Mouse (Mus musculus) embryonic fibroblast, embryonic 13.5 days (primary cell): ENCODE data around the gene Dlg5. TPM values are rescaled to one million over a fixed set of nuclear protein-coding genes. Genes with fewer than 3 reads are reported as not detected.

ENCODE experiments used
- H3K27ac ChIP-seq: 2 replicates; pipeline ENCODE4 v1.5.1; 2012; ENCODE audit warnings: low read length, control low read depth, inconsistent platforms; ENCODE audit not compliant: insufficient read depth
- H3K4me1 ChIP-seq: 2 replicates; pipeline ENCODE4 v1.6.1; 2011; ENCODE audit warnings: low read length; ENCODE audit not compliant: control insufficient read depth, insufficient read depth
- H3K4me3 ChIP-seq: 2 replicates; pipeline ENCODE4 v1.5.1; 2011; ENCODE audit warnings: mild to moderate bottlenecking, control low read depth, low read length; ENCODE audit not compliant: insufficient read depth
- CTCF ChIP-seq: IDR thresholded peaks from 2 replicates; pipeline ENCODE4 v1.5.1; 2011; ENCODE audit warnings: mild to moderate bottlenecking, control low read depth, low read length, moderate library complexity, borderline replicate concordance; ENCODE audit not compliant: insufficient read depth
- POLR2A ChIP-seq: IDR thresholded peaks from 2 replicates; pipeline ENCODE4 v1.6.1; 2011; ENCODE audit warnings: low read depth, mild to moderate bottlenecking, control low read depth, low read length, moderate library complexity
- polyA plus RNA-seq: library from polyadenylated mRNA; stranded (reverse); fragments of >200 nt; gene quantifications from 2 replicates; pipeline ENCODE4 v1.2.4, GENCODE M21; 2011; ENCODE audit warnings: low read depth; ENCODE audit not compliant: missing spikeins, insufficient read length

Gene Dlg5
- polyA plus RNA-seq, 1 experiment = 60.8 TPM

DNA sequence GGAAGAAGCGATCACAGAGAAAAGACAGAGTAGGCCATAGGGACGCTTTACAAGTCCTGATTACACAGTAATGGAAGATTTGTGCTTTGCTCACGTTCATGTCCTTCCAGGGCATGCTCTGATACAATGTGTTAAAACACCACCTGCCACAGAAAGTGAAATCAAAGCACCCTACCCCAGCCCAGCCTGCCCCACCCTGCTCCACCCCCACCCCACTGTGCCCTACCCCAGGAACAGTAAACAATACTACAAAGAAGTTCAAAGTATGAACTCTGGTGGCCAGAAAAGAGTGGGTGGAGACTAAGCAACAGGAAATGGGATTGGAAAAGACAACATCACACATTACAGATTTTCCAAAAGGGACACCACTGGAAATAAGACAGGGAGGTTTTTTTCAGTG, 104.0 kb downstream of the Dlg5 start:
- Histone ChIP-seq H3K4me3 (no peak overlapping the region), H3K27ac (no peak overlapping the region), H3K4me1 (no peaks in the 10 kb centered on the region)
- no peak for TF ChIP-seq POLR2A
- TF ChIP-seq CTCF = no peak

DNA sequence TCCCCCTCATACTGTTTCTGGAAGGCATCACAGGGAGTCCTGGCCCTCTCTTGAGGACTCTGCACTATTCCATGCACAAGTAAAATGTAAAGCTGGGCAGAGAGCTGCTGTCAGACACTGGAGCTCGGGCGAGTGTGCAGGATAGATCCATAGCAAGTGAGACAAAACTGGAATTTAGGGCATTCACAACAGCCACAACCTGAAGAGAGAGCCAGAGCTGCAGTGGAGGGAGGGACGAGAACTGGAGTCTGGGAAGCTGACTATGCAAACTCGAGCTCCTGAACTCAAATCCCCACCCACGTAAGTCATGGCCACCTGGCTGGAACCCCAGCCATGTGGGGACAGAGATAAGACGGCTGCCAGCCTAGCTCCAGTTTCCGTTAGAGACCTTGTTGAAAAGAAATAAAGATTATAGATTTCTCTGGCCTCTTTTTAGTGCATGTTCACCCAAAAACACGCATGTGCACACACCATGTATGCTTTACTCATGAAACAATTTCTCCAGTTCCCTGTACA, 105.4 kb downstream of the Dlg5 start:
- TF ChIP-seq POLR2A = no peak
- TF ChIP-seq CTCF = no peak
- no peaks in the 10 kb centered on the region for H3K4me1 ChIP-seq
- no peak overlapping the region for H3K27ac ChIP-seq
- no peak overlapping the region for H3K4me3 ChIP-seq

DNA sequence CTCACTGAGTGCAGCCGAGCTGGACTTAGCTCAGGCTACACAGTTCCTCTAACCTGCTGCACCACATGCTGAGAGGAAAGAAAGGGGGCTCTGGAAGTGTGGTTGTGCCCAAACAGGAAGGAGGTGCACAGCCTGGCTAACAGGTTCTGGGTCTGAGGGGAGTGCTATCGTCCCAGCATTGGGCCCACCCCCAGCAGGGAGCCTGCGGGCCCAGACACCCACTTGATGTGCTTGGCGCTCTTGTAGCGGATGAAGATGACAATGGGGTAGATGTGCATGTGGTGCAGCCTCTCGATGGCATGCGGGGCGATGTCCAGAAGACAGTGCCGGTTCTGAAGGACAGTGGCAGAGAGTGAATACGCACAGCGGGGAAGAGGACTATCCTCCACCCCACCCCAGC, 108.8 kb downstream of the Dlg5 start:
- no peak overlapping the region for H3K27ac ChIP-seq
- no peaks in the 10 kb centered on the region for H3K4me1 ChIP-seq
- TF ChIP-seq POLR2A (no peak), CTCF (no peak)
- no peak overlapping the region for H3K4me3 ChIP-seq

DNA sequence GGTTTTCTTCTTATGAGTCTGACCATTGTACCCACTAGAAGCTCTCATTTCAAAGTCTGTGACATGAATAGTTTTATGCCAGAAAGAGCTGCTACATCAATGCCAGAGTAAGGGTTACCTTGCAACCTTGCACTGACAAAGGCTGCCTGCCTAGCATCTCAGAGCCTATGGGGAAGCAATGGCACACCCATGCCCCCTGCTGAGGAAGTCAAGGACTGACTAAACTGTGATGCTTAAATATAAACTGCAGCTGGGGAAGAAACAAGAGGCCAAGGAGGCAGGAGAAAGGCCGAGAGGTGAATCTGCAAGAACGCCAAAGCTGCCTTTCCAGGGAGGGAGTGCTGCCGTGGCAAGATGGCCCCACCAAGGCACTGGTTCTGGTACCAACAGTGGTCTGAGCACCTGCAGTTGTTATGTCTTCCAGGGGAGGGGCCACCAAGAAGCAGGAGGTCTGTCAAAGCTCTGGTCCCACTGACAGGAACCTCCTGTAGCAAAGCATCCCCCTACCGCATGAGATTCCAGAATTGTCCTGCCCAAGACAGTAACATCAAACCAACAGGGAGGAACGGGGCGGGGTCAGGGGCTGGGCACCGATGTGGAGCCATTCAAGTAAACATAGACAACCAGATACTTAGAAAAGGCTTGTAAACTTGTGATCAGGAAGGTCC, 111.0 kb downstream of the Dlg5 start:
- Histone ChIP-seq H3K4me3 (no peak overlapping the region), H3K4me1 (no peaks in the 10 kb centered on the region), H3K27ac (no peak overlapping the region)
- TF ChIP-seq CTCF (peak; percentile 32; the same call in 1 of the 2 replicates), POLR2A (no peak)

DNA sequence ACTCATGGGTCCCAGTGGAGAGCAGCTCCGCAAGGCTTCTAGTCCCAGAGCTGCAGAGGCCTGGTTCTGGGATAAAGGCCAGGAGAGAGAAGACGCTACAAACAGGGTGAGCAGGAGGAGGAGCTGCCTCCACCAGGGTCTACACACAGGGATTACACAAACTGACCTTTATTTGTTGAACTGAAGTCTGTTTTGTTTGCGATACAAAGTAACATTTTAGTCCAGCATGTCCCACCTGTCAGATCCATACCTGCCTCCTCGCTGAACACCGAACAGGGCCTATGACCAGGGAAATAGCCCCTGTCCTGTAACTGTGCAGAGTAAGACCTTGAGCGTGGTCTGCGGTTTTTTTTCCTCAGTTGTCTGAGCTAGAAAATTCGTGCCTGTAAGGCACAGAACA, 111.9 kb downstream of the Dlg5 start:
- no peak overlapping the region for H3K27ac ChIP-seq
- TF ChIP-seq CTCF (no peak), POLR2A (no peak)
- H3K4me3 ChIP-seq = no peak overlapping the region

DNA sequence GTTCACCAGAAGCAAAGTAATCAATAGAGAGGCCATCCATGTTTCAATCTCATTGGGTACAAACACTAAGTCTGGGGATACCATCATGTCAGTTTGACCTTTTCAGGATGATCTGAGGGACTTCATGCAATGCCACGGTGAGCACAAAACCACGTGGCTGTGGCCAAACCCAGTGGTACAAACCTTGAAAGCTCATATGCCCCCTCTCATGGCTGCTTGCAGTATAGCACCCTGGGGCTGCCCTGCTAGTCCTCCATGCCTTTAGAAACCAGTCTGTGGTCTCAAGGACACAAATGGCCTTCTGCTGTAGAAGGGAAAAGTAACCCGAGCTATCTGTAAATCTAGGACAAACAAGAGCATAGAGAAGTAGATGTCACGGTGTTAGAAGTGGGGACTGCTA, 113.6 kb downstream of the Dlg5 start:
- Histone ChIP-seq H3K4me1 (no peaks in the 10 kb centered on the region), H3K27ac (no peak overlapping the region), H3K4me3 (no peak overlapping the region)
- TF ChIP-seq POLR2A (no peak), CTCF (no peak)

More for the DNA sequence above, 111.9 kb downstream of the Dlg5 start:
- no peaks in the 10 kb centered on the region for H3K4me1 ChIP-seq

DNA sequence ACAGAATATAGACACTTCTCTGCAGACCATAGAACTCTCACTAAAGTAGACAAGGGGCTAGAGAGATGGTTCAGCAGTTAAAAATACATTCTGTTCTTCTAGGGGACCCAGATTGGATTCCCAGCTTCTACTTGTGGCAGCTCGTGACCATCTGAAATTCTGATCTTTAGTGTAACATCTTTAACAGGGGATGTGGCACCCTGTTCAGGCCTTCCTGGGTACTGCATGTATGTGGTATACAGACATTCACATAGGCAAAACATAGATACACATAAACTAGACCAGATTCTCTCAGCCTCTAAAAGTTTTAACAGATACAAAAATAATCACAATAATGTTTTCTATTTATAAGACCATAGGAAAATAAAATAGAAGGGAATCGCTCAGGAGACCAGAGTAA, 120.7 kb downstream of the Dlg5 start:
- Histone ChIP-seq H3K27ac (no peak overlapping the region), H3K4me1 (no peaks in the 10 kb centered on the region), H3K4me3 (no peak overlapping the region)
- TF ChIP-seq CTCF = no peak
- no peak for TF ChIP-seq POLR2A

DNA sequence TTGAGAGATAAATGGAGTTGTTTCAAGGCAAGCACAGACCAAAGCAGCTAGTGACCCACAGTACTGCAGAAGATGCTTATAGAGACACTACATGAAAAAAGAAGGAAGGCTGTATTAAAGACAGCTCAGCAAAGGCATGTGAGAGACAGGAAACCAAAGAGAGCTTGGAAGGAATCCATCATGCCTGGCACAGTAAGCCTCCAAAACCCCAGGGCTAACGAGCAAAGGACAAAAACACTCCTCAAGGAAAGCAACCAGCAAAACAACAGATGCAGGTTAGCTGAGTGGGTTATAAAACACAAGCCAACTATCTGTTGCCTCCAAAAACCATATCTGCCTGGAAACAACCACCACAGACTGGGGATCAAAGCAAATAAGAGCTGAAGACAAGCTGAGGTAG, 121.5 kb downstream of the Dlg5 start:
- Histone ChIP-seq H3K4me3 (no peak overlapping the region), H3K4me1 (no peaks in the 10 kb centered on the region), H3K27ac (no peak overlapping the region)
- TF ChIP-seq POLR2A (no peak), CTCF (no peak)

DNA sequence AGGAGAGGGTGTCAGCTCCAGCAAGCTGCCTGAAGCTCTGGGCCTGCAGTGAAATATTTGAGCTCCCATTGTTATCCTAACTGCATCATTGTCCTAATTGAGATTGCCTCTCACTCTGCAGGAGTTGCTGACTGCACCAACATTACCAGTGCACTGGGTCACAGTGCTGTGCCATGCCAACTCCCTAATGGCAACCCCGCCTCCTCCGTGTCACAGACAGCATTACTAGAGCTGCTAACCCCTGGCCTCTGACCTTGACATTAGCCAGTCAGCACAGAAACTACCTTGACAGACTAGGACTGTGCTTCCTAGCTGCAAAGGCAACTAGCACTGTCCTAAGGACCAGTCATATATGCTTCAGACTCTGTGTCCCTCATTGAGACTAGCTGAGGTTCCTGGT, 139.0 kb downstream of the Dlg5 start:
- H3K4me1 ChIP-seq = no peaks in the 10 kb centered on the region; the same call in 1 of the 2 replicates
- TF ChIP-seq POLR2A (no peak), CTCF (no peak)
- no peak overlapping the region for H3K4me3 ChIP-seq
- H3K27ac ChIP-seq = no peak overlapping the region

DNA sequence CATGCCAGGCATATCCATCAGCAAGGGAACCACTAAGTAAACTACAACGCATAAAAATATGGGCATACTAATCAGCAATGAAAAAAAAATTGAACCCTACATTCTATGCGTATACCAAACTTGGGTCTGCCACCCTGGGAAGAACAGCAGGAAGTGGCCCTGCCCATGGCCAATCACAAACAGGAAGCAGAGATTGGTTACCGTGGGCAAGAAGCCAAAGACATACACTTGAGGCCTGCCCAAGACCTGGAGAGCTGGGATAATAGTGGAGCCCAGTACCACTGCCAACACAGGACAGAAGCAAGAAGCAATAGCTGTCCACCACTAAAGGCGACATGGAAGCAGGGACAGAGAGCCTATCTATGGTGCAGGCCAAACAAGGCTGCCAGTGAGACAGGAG, 146.9 kb downstream of the Dlg5 start:
- Histone ChIP-seq H3K4me3 (no peak overlapping the region), H3K4me1 (no peaks in the 10 kb centered on the region; the same call in 1 of the 2 replicates), H3K27ac (no peak overlapping the region)
- TF ChIP-seq CTCF (no peak), POLR2A (no peak)
